Mouse (Mus musculus) cerebellum, postnatal 4 days (tissue): ENCODE measurements around the gene Mtcl1.

Source experiments
- DNase-seq, 2 experiments: peaks; one replicate each; pipeline ENCODE4 v3.0.0; 2022; ENCODE audit warnings: low spot score in 2 of 2, mixed read lengths in 1 of 2

Gene Mtcl1

GRCm38 (mm10) chr17:66409070-66409605 lies 40.4 kb downstream of the Mtcl1 start:
- DNase-seq, result no peak

GRCm38 (mm10) chr17:66408400-66408799 lies 41.1 kb downstream of the Mtcl1 start:
- no peak for DNase-seq

GRCm38 (mm10) chr17:66407833-66408232 lies 41.7 kb downstream of the Mtcl1 start:
- DNase-seq, result no peak

GRCm38 (mm10) chr17:66405601-66406000 lies 43.9 kb downstream of the Mtcl1 start:
- DNase-seq, result no peak

GRCm38 (mm10) chr17:66404883-66405590 lies 44.5 kb downstream of the Mtcl1 start:
- DNase-seq, result peak in 1 of 2 experiments; percentile 32

- no peak for DNase-seq
These were observed 46.6 kb downstream of the Mtcl1 start for GRCm38 (mm10) chr17:66402791-66403470.

- no peak for DNase-seq
These were observed 47.8 kb downstream of the Mtcl1 start for GRCm38 (mm10) chr17:66401596-66402265.

GRCm38 (mm10) chr17:66399780-66400179 lies 49.8 kb downstream of the Mtcl1 start:
- DNase-seq, result no peak

- no peak for DNase-seq
These were observed 55.0 kb downstream of the Mtcl1 start for GRCm38 (mm10) chr17:66394571-66394970.

- no peak for DNase-seq
These were observed 61.2 kb downstream of the Mtcl1 start for GRCm38 (mm10) chr17:66388307-66388706.

- no peak for DNase-seq
These were observed 68.2 kb downstream of the Mtcl1 start for GRCm38 (mm10) chr17:66381338-66381737.

- no peak for DNase-seq
These were observed 69.4 kb downstream of the Mtcl1 start for GRCm38 (mm10) chr17:66379900-66380857.

- no peak for DNase-seq
These were observed 70.2 kb downstream of the Mtcl1 start for GRCm38 (mm10) chr17:66379308-66379707.

GRCm38 (mm10) chr17:66378127-66378526 lies 71.4 kb downstream of the Mtcl1 start:
- no peak for DNase-seq

GRCm38 (mm10) chr17:66374633-66375272 lies 74.8 kb downstream of the Mtcl1 start:
- DNase-seq, result no peak

- DNase-seq, result no peak
These were observed 78.7 kb downstream of the Mtcl1 start for GRCm38 (mm10) chr17:66370867-66371266.

- DNase-seq, result no peak
These were observed 79.8 kb downstream of the Mtcl1 start for GRCm38 (mm10) chr17:66369777-66370176.

GRCm38 (mm10) chr17:66368127-66368526 lies 81.4 kb downstream of the Mtcl1 start:
- no peak for DNase-seq

- no peak for DNase-seq
These were observed 83.9 kb downstream of the Mtcl1 start for GRCm38 (mm10) chr17:66365664-66366063.

- no peak for DNase-seq
These were observed 84.3 kb downstream of the Mtcl1 start for GRCm38 (mm10) chr17:66365293-66365642.
